Mouse (Mus musculus): ENCODE results near the gene Gm49368.

DNA sequence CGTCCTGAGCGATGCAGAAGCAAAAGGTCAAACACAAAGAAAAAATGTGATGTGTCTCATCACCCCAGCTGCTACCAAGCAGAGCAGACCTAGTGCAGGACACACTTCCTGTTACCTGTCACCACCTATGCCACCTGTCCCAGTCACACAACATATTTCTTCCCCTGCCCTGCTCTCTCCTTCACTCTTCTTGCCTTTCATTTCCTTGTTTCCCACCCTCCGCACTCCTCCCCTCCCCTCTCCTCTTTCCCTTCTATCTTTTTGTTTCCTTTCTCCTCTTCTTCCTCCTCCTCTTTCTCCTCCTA lies 29.5 kb upstream of the Gm49368 start:
- TF ChIP-seq POLR2A (IDR thresholded peaks at IDR 0.05; ENCODE audit: extremely low read depth, insufficient read depth, low read length) = no peak
- no peak for TF ChIP-seq CTCF (IDR thresholded peaks at IDR 0.05; ENCODE audit: extremely low read depth, insufficient read depth, low read length)
